In genomic region chr10:42247125-42247816, GRCm38 (mm10) we compare ENCODE assay signal across 1 mouse cellular context.
TF ChIP-seq lines count a peak whose summit lies in the region.

No protein-coding gene starts in this region.

TF ChIP-seq in MEL, 35 proteins besides CTCF, POLR2A, EP300 and RAD21 (continued from another document):
- TF ChIP-seq ZNF384 (IDR thresholded peaks at IDR 0.05; ENCODE audit: low read depth, low read length) (no peak), RCOR1 (IDR thresholded peaks at IDR 0.05; ENCODE audit: low read depth, low read length) (peak; percentile 41; the same call in 1 of the 2 replicates), SMC3 (IDR thresholded peaks at IDR 0.05; ENCODE audit: low read depth, low read length) (no peak), MXI1 (IDR thresholded peaks at IDR 0.05; ENCODE audit: low read depth, low read length) (peak; percentile 82), NRF1 (IDR thresholded peaks at IDR 0.05; ENCODE audit: insufficient read depth, low read depth, low read length, poor library complexity, severe bottlenecking) (no peak), HCFC1 (IDR thresholded peaks at IDR 0.05; ENCODE audit: low read depth, low read length) (no peak)
